Mouse (Mus musculus): ENCODE results near the gene Magea2.
"Not testable (repeated sequence)": the region's sequence is repeated elsewhere in the genome, so short reads cannot be mapped to it uniquely, and the experiment has no call there.

DNA sequence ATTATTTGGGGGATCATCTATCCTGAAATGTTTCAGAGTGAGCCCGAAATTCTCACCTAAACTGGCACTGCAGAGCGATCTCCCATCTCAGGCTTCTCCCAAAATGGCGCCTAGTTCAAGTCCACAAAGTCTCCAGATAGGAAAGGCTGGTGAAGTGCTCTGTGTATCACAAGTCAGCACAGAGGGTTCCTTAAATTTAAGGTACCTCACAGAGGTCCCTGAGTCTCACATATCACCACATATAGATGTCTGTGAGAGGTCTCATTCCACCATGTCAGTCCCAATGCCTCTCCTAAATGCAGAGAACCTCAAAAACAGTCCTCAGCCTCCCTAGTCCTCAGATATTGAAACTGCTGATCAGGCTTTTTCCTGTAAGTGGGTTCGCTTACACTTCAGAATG lies at the start of gene Magea2:
- TF ChIP-seq CTCF (IDR thresholded peaks at IDR 0.05; ENCODE audit: low read depth, low read length); POLR2A (IDR thresholded peaks at IDR 0.05; ENCODE audit: extremely low read depth, insufficient read depth, low read length): not testable (repeated sequence)
